Mouse (Mus musculus) brain, embryonic 14.5 days (tissue): ENCODE results near the gene Cog7.

ENCODE experiments used
- CTCF ChIP-seq: fragments of 200-500 bp; IDR thresholded peaks from 2 replicates; pipeline ENCODE4 v1.5.1; 2012; ENCODE audit warnings: inconsistent platforms, mild to moderate bottlenecking, moderate library complexity, borderline replicate concordance; ENCODE audit not compliant: insufficient read depth, insufficient read length; ENCODE audit errors: extremely low read depth
- POLR2A ChIP-seq: fragments of 200-500 bp; IDR thresholded peaks from 2 replicates; pipeline ENCODE4 v1.6.1; 2012; ENCODE audit warnings: mild to moderate bottlenecking, inconsistent platforms, borderline replicate concordance; ENCODE audit not compliant: poor library complexity, insufficient read depth, insufficient read length, severe bottlenecking; ENCODE audit errors: extremely low read depth

DNA sequence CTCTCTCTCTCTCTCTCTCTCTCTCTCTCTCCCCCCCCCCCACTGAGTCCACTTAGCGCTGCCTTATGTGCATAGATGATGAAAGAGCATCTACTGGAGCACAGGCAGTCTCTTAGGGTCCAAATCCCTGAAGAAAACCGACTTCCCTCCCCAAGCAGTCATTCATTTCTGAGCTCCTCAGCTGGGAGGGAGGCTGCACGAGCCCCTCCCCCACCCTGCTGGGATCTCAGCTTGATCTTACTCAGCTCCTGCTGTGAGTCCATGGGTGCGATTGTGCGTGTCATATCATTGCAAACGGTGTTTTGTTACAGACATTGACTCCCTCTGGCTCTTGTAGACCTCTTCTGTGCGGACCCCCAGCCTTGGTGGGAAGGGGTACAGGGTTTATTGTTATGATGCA lies 81.6 kb downstream of the Cog7 start:
- TF ChIP-seq CTCF (no peak), POLR2A (no peak)
